Mouse (Mus musculus) spleen, adult 2 months (tissue): ENCODE results near the gene Mras.

Experiments used
- CTCF ChIP-seq: fragments of 200-500 bp; IDR thresholded peaks from 2 replicates; pipeline ENCODE4 v1.5.1; 2011; ENCODE audit warnings: mild to moderate bottlenecking, inconsistent platforms; ENCODE audit not compliant: insufficient read depth, insufficient read length, insufficient replicate concordance; ENCODE audit errors: extremely low read depth
- POLR2A ChIP-seq: fragments of 200-500 bp; IDR thresholded peaks from 2 replicates; pipeline ENCODE4 v1.6.1; 2011; ENCODE audit warnings: low read depth, low read length, inconsistent platforms

DNA sequence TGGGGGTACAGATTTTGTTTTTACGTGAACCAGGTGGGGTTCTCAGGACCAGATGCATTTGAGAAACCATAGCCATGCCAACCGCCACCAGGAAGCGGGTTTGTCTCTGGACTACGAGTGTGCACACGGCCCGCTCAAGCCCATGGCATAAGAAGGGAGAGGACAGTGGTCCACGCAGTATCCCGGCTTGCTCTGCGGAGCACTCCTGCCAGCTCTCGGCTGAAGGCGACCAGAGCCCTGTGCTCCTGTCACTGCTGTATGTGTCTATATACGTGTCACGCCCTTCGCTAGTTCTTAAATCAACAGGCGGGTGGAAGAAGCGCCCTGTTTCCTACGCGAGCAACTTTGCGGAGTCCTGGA is 79.6 kb downstream of the Mras start:
- TF ChIP-seq CTCF: no peak
- TF ChIP-seq POLR2A: no peak
